Mouse (Mus musculus) liver, adult 2 months (tissue): ENCODE measurements at regions not wholly inside any gene's neighbourhood (a gene's known extent, or its start where the extent isn't known, plus 50 kb on each side); places are given as distances from the start of the nearest gene placed in this dataset.

ENCODE experiments used
- CTCF ChIP-seq: fragments of 200-500 bp; IDR thresholded peaks from 2 replicates; pipeline ENCODE4 v1.5.1; 2011; ENCODE audit warnings: low read depth, low read length, control low read depth
- POLR2A ChIP-seq: fragments of 200-500 bp; IDR thresholded peaks from 2 replicates; pipeline ENCODE4 v1.6.1; 2011; ENCODE audit warnings: low read length, control low read depth; ENCODE audit not compliant: insufficient read depth; ENCODE audit errors: extremely low read depth

- no peak for TF ChIP-seq CTCF
- TF ChIP-seq POLR2A: no peak
Observed at GRCm38 (mm10) chr2:78572492-78572891, 295.4 kb upstream of the Ube2e3 start.
